Mouse (Mus musculus): ENCODE measurements around the gene Hdac1.

DNA sequence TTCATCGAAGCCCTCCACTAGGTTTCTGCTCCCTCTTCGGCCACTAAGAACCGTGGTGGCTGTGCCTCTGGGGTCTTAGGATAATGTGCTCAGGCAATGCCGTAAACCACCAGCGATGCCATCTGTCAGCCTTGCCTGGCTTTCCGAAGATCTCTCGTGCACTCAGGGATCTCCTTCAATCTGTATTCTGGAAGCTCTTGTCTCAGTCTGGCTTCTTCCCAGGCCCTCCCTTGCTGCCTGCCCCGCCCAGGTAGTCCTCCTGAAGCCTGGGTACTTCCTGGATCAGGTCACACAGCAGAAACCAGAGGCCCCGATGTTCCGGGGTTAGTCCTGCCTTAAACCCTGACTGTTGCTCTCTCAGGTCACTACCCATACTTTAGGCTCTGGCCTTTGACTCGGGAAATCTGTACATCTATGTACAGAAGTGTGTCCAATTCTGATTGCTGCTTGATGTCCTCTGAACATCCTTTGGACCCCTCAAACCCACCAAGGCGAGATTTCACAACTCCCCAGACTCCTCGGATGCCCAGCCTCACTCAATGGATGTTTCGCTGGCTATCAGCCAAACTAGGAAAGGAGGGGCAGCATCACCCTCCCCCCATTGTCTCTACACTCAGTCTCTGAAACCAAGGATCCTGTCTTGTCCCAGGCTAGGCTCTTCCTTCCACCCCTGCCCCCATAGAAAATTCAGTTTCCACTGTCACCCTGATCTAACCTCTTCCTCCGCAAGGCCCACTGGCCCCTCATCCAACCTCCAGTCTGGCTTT, 33.5 kb downstream of the Hdac1 start:
- no peak for TF ChIP-seq CTCF (IDR thresholded peaks at IDR 0.05; ENCODE audit: control insufficient read depth, insufficient read depth, insufficient replicate concordance, low read depth, low read length)
- TF ChIP-seq POLR2A (IDR thresholded peaks at IDR 0.05; ENCODE audit: control insufficient read depth, low read depth, low read length) = no peak
